Mouse (Mus musculus): ENCODE measurements at regions not wholly inside any gene's neighbourhood (a gene's known extent, or its start where the extent isn't known, plus 50 kb on each side); places are given as distances from the start of the nearest gene placed in this dataset.

- intact Hi-C loops (cut with DNase I) = no loop called here
- DNase-seq = no peak
Observed at GRCm38 (mm10) chr4:153229221-153229620, 253.4 kb downstream of the Ajap1 start.

GRCm38 (mm10) chr4:153227680-153228420 is 254.8 kb downstream of the Ajap1 start:
- intact Hi-C loops (cut with DNase I) = no loop called here
- no peak for DNase-seq

- intact Hi-C loops (cut with DNase I) = no loop called here
- no peak for DNase-seq
Observed at GRCm38 (mm10) chr4:153224618-153225177, 257.9 kb downstream of the Ajap1 start.

GRCm38 (mm10) chr4:153223019-153223418 is 259.6 kb downstream of the Ajap1 start:
- intact Hi-C loops (cut with DNase I) = no loop called here
- DNase-seq = no peak

GRCm38 (mm10) chr4:153220485-153220884 is 262.1 kb downstream of the Ajap1 start:
- intact Hi-C loops (cut with DNase I) = no loop called here
- DNase-seq = no peak

- DNase-seq = peak in 1 of 2 experiments; percentile 10
Observed at GRCm38 (mm10) chr4:153220074-153220473, 262.5 kb downstream of the Ajap1 start.

GRCm38 (mm10) chr4:153217541-153217980 is 265.1 kb downstream of the Ajap1 start:
- DNase-seq = peak; percentile 6 to 17
- intact Hi-C loops (cut with DNase I) = no loop called here

More at GRCm38 (mm10) chr4:153220074-153220473, 262.5 kb downstream of the Ajap1 start:
- intact Hi-C loops (cut with DNase I) = no loop called here

GRCm38 (mm10) chr4:153212095-153212494 is 270.5 kb downstream of the Ajap1 start:
- intact Hi-C loops (cut with DNase I) = no loop called here
- no peak for DNase-seq

GRCm38 (mm10) chr4:153208822-153209221 is 273.8 kb downstream of the Ajap1 start:
- intact Hi-C loops (cut with DNase I) = no loop called here
- DNase-seq = no peak

- intact Hi-C loops (cut with DNase I) = no loop called here
- DNase-seq = no peak
Observed at GRCm38 (mm10) chr4:153208215-153208614, 274.4 kb downstream of the Ajap1 start.

- no peak for DNase-seq
- intact Hi-C loops (cut with DNase I) = no loop called here
Observed at GRCm38 (mm10) chr4:153207578-153208102, 275.0 kb downstream of the Ajap1 start.

GRCm38 (mm10) chr4:153206789-153207457 is 275.7 kb downstream of the Ajap1 start:
- intact Hi-C loops (cut with DNase I) = no loop called here
- DNase-seq = no peak

- DNase-seq = no peak
- intact Hi-C loops (cut with DNase I) = no loop called here
Observed at GRCm38 (mm10) chr4:153204764-153205163, 277.8 kb downstream of the Ajap1 start.

- no peak for DNase-seq
Observed at GRCm38 (mm10) chr4:153200799-153201770, 281.5 kb downstream of the Ajap1 start.

GRCm38 (mm10) chr4:153189485-153189884 is 293.1 kb downstream of the Ajap1 start:
- intact Hi-C loops (cut with DNase I) = loop anchor here (10.0 kb wide), 1 partner anchor 165 kb away; no protein-coding TSS in a partner anchor
- DNase-seq = peak; percentile 15 to 56

More at GRCm38 (mm10) chr4:153200799-153201770, 281.5 kb downstream of the Ajap1 start:
- intact Hi-C loops (cut with DNase I) = no loop called here

GRCm38 (mm10) chr4:153188504-153189031 is 294.0 kb downstream of the Ajap1 start:
- intact Hi-C loops (cut with DNase I) = loop anchor here (10.0 kb wide), 1 partner anchor 166 kb away; no protein-coding TSS in a partner anchor
- no peak for DNase-seq

GRCm38 (mm10) chr4:153187959-153188503 is 294.6 kb downstream of the Ajap1 start:
- intact Hi-C loops (cut with DNase I) = loop anchor here (10.0 kb wide), 1 partner anchor 167 kb away; no protein-coding TSS in a partner anchor
- no peak for DNase-seq

- intact Hi-C loops (cut with DNase I) = loop anchor here (5.0 kb wide), 1 partner anchor 305 kb away; the partner anchor contains the start of gene Ajap1
- DNase-seq = no peak
Observed at GRCm38 (mm10) chr4:153177496-153177895, 305.1 kb downstream of the Ajap1 start.

GRCm38 (mm10) chr4:153175660-153176059 is 307.0 kb downstream of the Ajap1 start:
- intact Hi-C loops (cut with DNase I) = loop anchor here (5.0 kb wide), 1 partner anchor 307 kb away; the partner anchor contains the start of gene Ajap1
- peak; percentile 7 to 36 for DNase-seq

All from heart, postnatal 36 days (tissue).